Mouse (Mus musculus) mature B cell (primary cell): ENCODE measurements around the gene Nrip2.

Experiments used
- in situ Hi-C: fragments of 300-500 bp; cut with MboI; formaldehyde crosslinking; loops from 2 replicates; pipeline ENCODE4 v1.14.3; 2019

Nrip2 gene

GRCm38 (mm10) chr6:128397574-128398261 lies 1.4 kb upstream of the Nrip2 start:
- in situ Hi-C loops: no loop called here

- in situ Hi-C loops: no loop called here
These were observed 507 bp downstream of the Nrip2 start for GRCm38 (mm10) chr6:128399421-128400185.

DNA sequence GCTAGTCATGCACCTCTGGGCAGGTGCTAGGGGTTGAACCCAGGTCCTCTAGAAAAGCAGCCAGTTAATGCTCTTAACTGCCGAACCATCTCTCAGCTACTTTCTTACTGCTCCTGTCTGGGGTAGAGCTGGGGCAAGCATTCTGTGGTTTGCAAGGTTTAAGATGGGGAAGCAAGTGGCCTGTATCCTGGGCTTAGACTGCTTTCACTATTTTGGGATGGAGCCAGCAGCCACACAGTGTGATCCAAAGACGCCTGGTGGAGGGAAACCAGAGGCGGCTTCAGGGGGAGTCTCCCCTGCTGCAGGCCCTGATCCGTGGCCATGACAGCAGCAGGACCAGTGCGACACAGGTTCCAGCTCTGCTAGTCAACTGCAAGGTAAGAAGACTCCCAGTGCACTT lies 5.6 kb downstream of the Nrip2 start:
- in situ Hi-C loops: no loop called here

GRCm38 (mm10) chr6:128408544-128409125 lies 9.5 kb downstream of the Nrip2 start:
- in situ Hi-C loops: no loop called here

DNA sequence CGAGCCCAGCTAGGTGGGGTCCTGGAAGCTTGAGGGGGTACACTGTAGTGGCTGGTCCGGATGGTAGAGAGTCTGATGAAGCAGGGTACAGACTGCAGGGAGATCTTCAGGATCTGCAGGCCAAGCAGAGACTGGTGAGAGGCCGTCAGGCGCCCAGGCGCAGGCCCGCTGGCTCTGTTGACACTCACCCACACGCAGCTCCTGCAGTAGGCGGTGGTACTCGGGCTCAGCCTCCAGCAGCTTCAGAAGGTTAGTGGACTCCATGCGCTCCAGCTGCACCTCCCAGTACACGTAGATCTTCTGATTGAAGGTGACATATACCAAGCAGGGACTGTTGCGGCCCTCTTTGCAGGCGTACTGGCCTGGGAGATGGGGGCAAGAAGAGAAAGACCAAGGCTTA lies 11.2 kb downstream of the Nrip2 start:
- in situ Hi-C loops: loop anchor here (10.0 kb wide), 1 partner anchor 86 kb away; no protein-coding TSS in a partner anchor

DNA sequence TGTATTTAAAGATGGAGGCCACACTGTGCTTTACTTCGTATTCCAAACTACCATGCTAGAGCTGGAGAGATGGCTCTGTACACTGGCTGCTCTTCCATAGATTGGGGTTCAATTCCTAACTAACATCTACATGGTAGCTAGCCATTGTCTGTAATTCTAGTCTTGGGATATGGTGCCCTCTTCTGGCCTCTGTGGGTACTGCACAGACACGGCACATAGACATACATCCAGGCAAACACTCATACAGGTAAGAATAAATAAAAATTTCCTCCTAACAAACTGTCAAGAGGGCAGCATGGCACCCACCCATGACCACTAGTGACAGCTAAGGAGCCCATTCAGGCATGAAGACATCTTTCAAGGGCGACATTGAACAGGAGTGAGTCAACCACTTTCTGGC lies 12.0 kb downstream of the Nrip2 start:
- in situ Hi-C loops: loop anchor here (10.0 kb wide), 1 partner anchor 86 kb away; no protein-coding TSS in a partner anchor

GRCm38 (mm10) chr6:128416169-128416568 lies 17.1 kb downstream of the Nrip2 start:
- in situ Hi-C loops: loop anchor here (10.0 kb wide), 1 partner anchor 91 kb away; no protein-coding TSS in a partner anchor

DNA sequence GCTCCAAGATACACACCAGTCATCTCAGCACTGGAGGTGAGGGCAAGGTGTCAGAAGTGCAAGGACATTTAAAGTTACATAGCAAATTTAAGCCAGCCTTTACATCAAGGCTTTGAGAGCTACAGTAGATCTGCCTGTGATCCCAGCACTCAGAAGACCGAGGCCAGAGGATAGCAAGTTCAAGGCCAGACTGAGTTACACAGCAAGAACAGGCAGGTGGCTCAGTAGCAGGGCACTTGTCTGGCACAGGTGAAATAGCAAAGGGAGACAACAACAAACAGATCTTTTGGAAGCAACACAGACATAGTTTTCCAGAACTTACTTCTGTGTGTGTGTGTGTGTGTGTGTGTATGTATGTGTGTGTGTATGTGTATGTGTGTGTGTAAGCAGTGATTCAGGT lies 19.0 kb downstream of the Nrip2 start:
- in situ Hi-C loops: loop anchor here (10.0 kb wide), 1 partner anchor 93 kb away; no protein-coding TSS in a partner anchor

- in situ Hi-C loops: no loop called here
These were observed 21.9 kb downstream of the Nrip2 start for GRCm38 (mm10) chr6:128421036-128421435.

DNA sequence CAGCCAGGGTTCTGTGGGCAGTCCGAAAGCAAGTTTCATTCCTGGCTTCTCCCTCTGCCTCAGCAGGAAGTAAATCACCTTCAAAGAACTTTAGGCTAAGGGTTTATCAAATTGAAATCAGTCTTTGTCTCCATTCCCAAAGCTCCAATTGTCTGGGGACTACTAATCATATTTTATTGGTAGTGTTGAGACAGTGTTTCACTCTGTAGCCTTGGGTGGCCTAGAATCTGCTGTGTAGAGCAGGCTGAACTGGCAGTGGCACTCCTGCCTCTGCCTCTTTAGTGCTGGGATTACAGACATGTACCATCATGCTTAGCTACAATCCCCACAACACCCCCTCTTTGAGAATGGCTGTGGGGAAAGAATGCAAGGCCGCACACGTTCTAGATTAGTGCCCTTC lies 22.4 kb downstream of the Nrip2 start:
- in situ Hi-C loops: no loop called here

DNA sequence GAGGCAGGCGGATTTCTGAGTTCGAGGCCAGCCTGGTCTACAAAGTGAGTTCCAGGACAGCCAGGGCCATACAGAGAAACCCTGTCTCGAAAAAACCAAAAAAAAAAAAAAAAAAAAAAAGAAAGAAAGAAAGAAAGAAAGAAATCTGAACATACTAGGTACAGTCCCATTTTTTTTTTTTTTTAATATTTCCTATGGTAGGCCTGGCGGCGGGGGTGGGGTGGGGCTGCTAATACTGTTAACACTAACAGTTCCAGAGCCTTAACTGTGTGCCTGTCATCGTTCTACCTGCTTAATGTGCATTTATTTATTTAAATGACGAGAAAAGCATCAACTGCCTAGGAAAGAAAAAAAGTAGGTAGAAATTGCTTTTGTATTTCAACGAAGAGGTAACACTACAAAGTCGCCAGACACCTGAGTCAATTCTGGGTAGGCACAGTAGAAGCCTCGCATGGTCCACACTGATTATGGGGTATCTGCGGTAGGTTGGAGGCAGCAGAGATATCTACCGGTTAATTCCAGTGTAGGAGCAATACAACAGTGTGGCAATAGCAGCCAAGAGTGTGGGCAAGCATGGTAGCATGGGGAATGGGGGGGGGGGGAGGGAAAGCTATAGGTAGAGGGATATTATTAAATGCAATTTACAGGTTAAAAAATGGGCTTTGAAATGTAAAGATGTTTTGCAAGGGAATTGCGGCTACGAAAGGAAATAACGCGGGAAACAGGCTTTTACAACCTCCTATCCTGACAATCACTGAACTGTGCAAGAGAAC lies 24.6 kb downstream of the Nrip2 start:
- in situ Hi-C loops: no loop called here

- in situ Hi-C loops: no loop called here
These were observed 25.3 kb downstream of the Nrip2 start, which contains the start of gene Itfg2 for GRCm38 (mm10) chr6:128424269-128425019. Gene Itfg2, minus strand, starts transcription at chr6:128424931.

- in situ Hi-C loops: no loop called here
These were observed 25.9 kb downstream of the Nrip2 start for GRCm38 (mm10) chr6:128425046-128425445.

GRCm38 (mm10) chr6:128427571-128427970 lies 28.5 kb downstream of the Nrip2 start:
- in situ Hi-C loops: no loop called here

DNA sequence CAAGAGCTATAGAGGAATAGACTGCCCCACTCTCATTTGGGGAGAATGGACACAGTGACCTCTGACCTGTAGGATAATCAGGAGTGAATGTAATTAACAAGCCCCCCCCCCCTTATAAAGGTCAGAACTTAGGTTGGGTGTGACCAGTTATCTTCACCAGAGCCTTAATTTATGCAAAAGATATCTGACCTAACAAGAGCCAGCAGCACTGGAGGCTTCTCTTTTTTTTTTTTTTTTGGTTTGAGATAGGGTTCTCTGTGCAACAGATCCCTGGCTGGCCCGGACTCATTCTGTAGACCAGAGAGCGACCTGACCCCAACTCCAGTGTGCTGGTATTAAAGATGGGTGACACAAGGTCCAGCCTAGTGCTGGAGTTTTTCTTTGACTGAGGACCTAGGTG lies 30.2 kb downstream of the Nrip2 start:
- in situ Hi-C loops: no loop called here

- in situ Hi-C loops: no loop called here
These were observed 30.7 kb downstream of the Nrip2 start for GRCm38 (mm10) chr6:128429826-128430225.

DNA sequence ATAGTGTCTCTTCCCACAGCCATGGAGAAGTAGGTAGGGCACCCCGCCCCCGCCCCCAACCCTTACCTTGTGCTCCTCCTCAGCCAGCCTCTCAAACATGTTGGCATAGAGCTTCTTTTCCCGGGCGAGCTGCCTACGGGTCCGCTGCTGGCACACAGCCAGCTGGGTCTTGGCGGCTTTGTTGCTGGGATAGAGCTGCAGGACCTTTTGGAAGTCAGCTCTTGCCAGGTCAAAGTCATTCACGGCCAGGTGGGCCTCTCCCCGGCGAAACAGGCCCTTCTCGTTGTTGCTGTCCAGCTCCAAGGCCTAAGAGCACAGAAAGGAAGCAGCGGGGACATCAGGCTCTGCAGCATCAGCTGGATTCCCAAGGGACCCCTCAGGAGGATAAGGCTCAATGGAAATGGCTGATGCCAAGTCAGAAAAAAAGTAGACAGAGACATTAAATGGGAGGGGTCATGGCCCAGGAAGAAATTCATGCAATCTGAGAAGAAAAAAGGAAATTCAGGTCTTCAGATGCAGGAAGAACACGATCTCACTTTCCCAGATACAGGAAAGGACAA lies 33.3 kb downstream of the Nrip2 start:
- in situ Hi-C loops: no loop called here

GRCm38 (mm10) chr6:128433566-128433965 lies 34.5 kb downstream of the Nrip2 start:
- in situ Hi-C loops: no loop called here

GRCm38 (mm10) chr6:128435474-128435873 lies 36.4 kb downstream of the Nrip2 start:
- in situ Hi-C loops: no loop called here

DNA sequence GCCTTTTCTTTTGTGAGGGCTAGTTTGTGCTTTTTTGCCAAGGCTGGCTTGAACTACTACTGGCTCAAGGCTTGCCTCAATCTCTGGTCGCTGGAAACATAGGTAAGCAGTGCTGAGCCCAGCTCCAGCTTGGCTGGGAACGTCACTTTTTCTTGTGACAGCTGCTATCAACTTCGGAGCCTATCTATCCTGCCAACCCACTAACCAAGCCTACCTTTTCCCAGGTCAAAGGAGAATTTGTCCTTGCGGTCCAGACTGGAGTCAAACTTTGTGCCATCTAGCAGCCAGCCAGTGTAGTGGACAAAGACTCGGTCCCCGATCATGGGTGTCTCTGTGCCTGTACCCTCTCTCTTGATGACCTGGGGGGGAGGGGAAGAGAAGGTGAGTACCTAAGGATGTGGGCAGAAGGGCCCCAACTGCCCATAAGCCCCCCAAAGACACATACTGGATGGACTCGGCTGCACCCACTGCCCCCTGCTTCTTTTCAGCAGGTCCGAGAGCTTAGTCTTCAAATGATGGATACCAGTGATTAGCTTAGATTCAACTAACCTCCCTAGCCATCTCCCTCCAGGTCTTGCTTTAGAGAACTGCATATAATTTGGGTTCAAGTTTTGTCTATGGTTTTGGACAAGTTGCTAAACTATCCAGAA lies 37.4 kb downstream of the Nrip2 start:
- in situ Hi-C loops: no loop called here
